Mouse (Mus musculus) forebrain, embryonic 16.5 days (tissue): Measurements from ENCODE around the gene Scaf8. TPM values are rescaled to one million over a fixed set of nuclear protein-coding genes. Genes with fewer than 3 reads are reported as not detected.

Source experiments
- ATAC-seq: fragments of 200-750 bp; cut with Nextera tagmentation; 2 replicates; pipeline ENCODE4 v1.8.0; 2017; ENCODE audit warnings: mild to moderate bottlenecking, moderate library complexity
- H3K27ac ChIP-seq: fragments of 300-500 bp; sonication (generic); 2 replicates; pipeline ENCODE4 v1.5.1; 2014; ENCODE audit warnings: low read length, control low read depth
- H3K27me3 ChIP-seq: fragments of 300-500 bp; sonication (generic); replicated peaks from 2 replicates; pipeline ENCODE4 v1.6.1; 2014; ENCODE audit warnings: low read length; ENCODE audit not compliant: control insufficient read depth, insufficient read depth
- H3K36me3 ChIP-seq: fragments of 300-500 bp; sonication (generic); 2 replicates; pipeline ENCODE4 v1.6.1; 2014; ENCODE audit not compliant: control insufficient read depth, insufficient read depth
- H3K4me1 ChIP-seq: fragments of 300-500 bp; sonication (generic); replicated peaks from 2 replicates; pipeline ENCODE4 v1.6.1; 2014; ENCODE audit warnings: low read length; ENCODE audit not compliant: control insufficient read depth, insufficient read depth
- H3K4me2 ChIP-seq: fragments of 300-500 bp; sonication (generic); 2 replicates; pipeline ENCODE4 v1.6.1; 2014; ENCODE audit warnings: mild to moderate bottlenecking, low read length, control low read depth
- H3K4me3 ChIP-seq: fragments of 300-500 bp; sonication (generic); replicated peaks from 2 replicates; pipeline ENCODE4 v1.5.1; 2014; ENCODE audit warnings: mild to moderate bottlenecking, low read length, control low read depth
- H3K9ac ChIP-seq: fragments of 300-500 bp; sonication (generic); replicated peaks from 2 replicates; pipeline ENCODE4 v1.6.1; 2014; ENCODE audit warnings: low read depth, low read length, control low read depth
- H3K9me3 ChIP-seq: fragments of 300-500 bp; sonication (generic); 2 replicates; pipeline ENCODE4 v1.6.1; 2016; ENCODE audit warnings: low read length; ENCODE audit not compliant: control insufficient read depth
- WGBS: fragments of 180-500 bp; shearing (Covaris S2); extraction: QIAGEN DNeasy Blood & Tissue Kit; methylation state at CpG from one replicate; pipeline ENCODE4 v1.1.7; 2014; 5-methylcytosine and 5-hydroxymethylcytosine counted together
- polyA plus RNA-seq: library from polyadenylated mRNA; unstranded; fragments of >200 nt; fragmentation: Nextera tagmentation; extraction: Ambion mirVana; gene quantifications from 2 replicates; pipeline ENCODE4 v1.2.1, GENCODE M21; 2015

Scaf8 gene
- polyA plus RNA-seq, 1 experiment from 2014 or later, result 17.0 TPM

- 71% methylated on average over 4 of the region's 4 CpGs for WGBS
- H3K4me3 ChIP-seq, result no peak overlapping the region
- no peak overlapping the region for H3K27ac ChIP-seq
- no peak overlapping the region for H3K9ac ChIP-seq
- no peaks in the 10 kb centered on the region for H3K36me3 ChIP-seq
- ATAC-seq, result peak; percentile 21; the same call in 1 of the 2 replicates
- no peaks in the 10 kb centered on the region; the same call in 1 of the 2 replicates for H3K4me1 ChIP-seq
- no peak overlapping the region for H3K4me2 ChIP-seq
- H3K9me3 ChIP-seq, result no peaks in the 10 kb centered on the region
- H3K27me3 ChIP-seq, result no peaks in the 10 kb centered on the region
Observed at GRCm38 (mm10) chr17:3212105-3212504, 97.3 kb downstream of the Scaf8 start.

GRCm38 (mm10) chr17:3212886-3213285 is 98.1 kb downstream of the Scaf8 start:
- no peak for ATAC-seq
- Histone ChIP-seq H3K27ac (no peak overlapping the region), H3K27me3 (no peaks in the 10 kb centered on the region), H3K9ac (no peak overlapping the region), H3K4me1 (no peaks in the 10 kb centered on the region; the same call in 1 of the 2 replicates), H3K9me3 (no peaks in the 10 kb centered on the region), H3K4me2 (no peak overlapping the region), H3K36me3 (no peaks in the 10 kb centered on the region), H3K4me3 (no peak overlapping the region)
- 93% methylated on average over 10 of the region's 10 CpGs for WGBS

- H3K27me3 ChIP-seq, result no peaks in the 10 kb centered on the region
- H3K4me3 ChIP-seq, result no peak overlapping the region
- no peak overlapping the region for H3K9ac ChIP-seq
- WGBS, result 92% methylated on average over 2 of the region's 2 CpGs
- no peaks in the 10 kb centered on the region for H3K36me3 ChIP-seq
- no peak overlapping the region for H3K27ac ChIP-seq
- ATAC-seq, result 0 out of 2 replicates have a peak, but pooled peaks have one; percentile 10
- no peak overlapping the region for H3K4me2 ChIP-seq
- H3K9me3 ChIP-seq, result no peaks in the 10 kb centered on the region
- no peaks in the 10 kb centered on the region; the same call in 1 of the 2 replicates for H3K4me1 ChIP-seq
Observed at GRCm38 (mm10) chr17:3214852-3215251, 100.1 kb downstream of the Scaf8 start.

GRCm38 (mm10) chr17:3217023-3217422 is 102.3 kb downstream of the Scaf8 start:
- H3K27me3 ChIP-seq, result no peaks in the 10 kb centered on the region
- no peaks in the 10 kb centered on the region for H3K9me3 ChIP-seq
- H3K4me2 ChIP-seq, result no peak overlapping the region
- no peaks in the 10 kb centered on the region; the same call in 1 of the 2 replicates for H3K4me1 ChIP-seq
- H3K27ac ChIP-seq, result no peak overlapping the region
- H3K9ac ChIP-seq, result no peak overlapping the region
- WGBS, result 93% methylated on average over 5 of the region's 5 CpGs
- no peak overlapping the region for H3K4me3 ChIP-seq
- H3K36me3 ChIP-seq, result no peaks in the 10 kb centered on the region
- ATAC-seq, result no peak

- Histone ChIP-seq H3K27ac (no peak overlapping the region), H3K9ac (no peak overlapping the region), H3K4me3 (no peak overlapping the region), H3K36me3 (no peaks in the 10 kb centered on the region), H3K4me1 (no peaks in the 10 kb centered on the region), H3K27me3 (no peaks in the 10 kb centered on the region), H3K9me3 (no peaks in the 10 kb centered on the region), H3K4me2 (no peak overlapping the region)
- ATAC-seq, result no peak
- 83% methylated on average over 7 of the region's 7 CpGs for WGBS
Observed at GRCm38 (mm10) chr17:3218364-3218763, 103.6 kb downstream of the Scaf8 start.

GRCm38 (mm10) chr17:3218916-3219315 is 104.1 kb downstream of the Scaf8 start:
- Histone ChIP-seq H3K36me3 (no peaks in the 10 kb centered on the region), H3K27ac (no peak overlapping the region), H3K27me3 (no peaks in the 10 kb centered on the region), H3K9ac (no peak overlapping the region), H3K4me3 (no peak overlapping the region), H3K9me3 (no peaks in the 10 kb centered on the region), H3K4me2 (no peak overlapping the region), H3K4me1 (no peaks in the 10 kb centered on the region)
- ATAC-seq, result no peak
- WGBS, result 67% methylated on average over 5 of the region's 5 CpGs

- no peak overlapping the region for H3K4me2 ChIP-seq
- WGBS, result 77% methylated on average over 11 of the region's 11 CpGs
Observed at GRCm38 (mm10) chr17:3220201-3220600, 105.4 kb downstream of the Scaf8 start.

GRCm38 (mm10) chr17:3223071-3223470 is 108.3 kb downstream of the Scaf8 start:
- H3K9ac ChIP-seq, result no peak overlapping the region
- WGBS, result 73% methylated on average over 2 of the region's 2 CpGs
- no peaks in the 10 kb centered on the region for H3K4me1 ChIP-seq
- no peaks in the 10 kb centered on the region for H3K27me3 ChIP-seq
- no peak overlapping the region for H3K4me2 ChIP-seq
- no peak for ATAC-seq
- H3K4me3 ChIP-seq, result no peak overlapping the region
- H3K9me3 ChIP-seq, result no peaks in the 10 kb centered on the region
- H3K36me3 ChIP-seq, result no peaks in the 10 kb centered on the region
- no peak overlapping the region for H3K27ac ChIP-seq

More at GRCm38 (mm10) chr17:3220201-3220600, 105.4 kb downstream of the Scaf8 start:
- H3K27ac ChIP-seq, result no peak overlapping the region
- no peaks in the 10 kb centered on the region for H3K9me3 ChIP-seq
- no peaks in the 10 kb centered on the region for H3K36me3 ChIP-seq
- H3K4me1 ChIP-seq, result no peaks in the 10 kb centered on the region
- H3K9ac ChIP-seq, result no peak overlapping the region
- no peak for ATAC-seq
- no peak overlapping the region for H3K4me3 ChIP-seq
- H3K27me3 ChIP-seq, result no peaks in the 10 kb centered on the region

- Histone ChIP-seq H3K9ac (no peak overlapping the region), H3K9me3 (no peaks in the 10 kb centered on the region), H3K36me3 (no peaks in the 10 kb centered on the region), H3K4me2 (no peak overlapping the region), H3K4me1 (no peaks in the 10 kb centered on the region), H3K4me3 (no peak overlapping the region), H3K27ac (no peak overlapping the region), H3K27me3 (no peaks in the 10 kb centered on the region)
- ATAC-seq, result no peak
- 84% methylated on average over 3 of the region's 3 CpGs for WGBS
Observed at GRCm38 (mm10) chr17:3223721-3224120, 108.9 kb downstream of the Scaf8 start.
